Mouse (Mus musculus) heart, embryonic 14.5 days (tissue): ENCODE results near the gene Pitpnb. TPM values are rescaled to one million over a fixed set of nuclear protein-coding genes. Genes with fewer than 3 reads are reported as not detected.

Experiments
- ATAC-seq: fragments of 200-750 bp; cut with Nextera tagmentation; 2 replicates; pipeline ENCODE4 v1.8.0; 2017; ENCODE audit warnings: low read depth, moderate TSS enrichment; ENCODE audit not compliant: insufficient number of reproducible peaks, insufficient read depth, low FRiP score
- H3K27ac ChIP-seq, 2 experiments: fragments of 200-500 bp in 1 of 2; fragments of 300-500 bp in 1 of 2; sonication (generic) in 1 of 2; replicated peaks in 1 of 2; 2 replicates each; pipeline ENCODE4 v1.5.1; 2012 to 2014; ENCODE audit warnings: low read depth in 2 of 2, low read length in 2 of 2, control low read depth in 1 of 2, mild to moderate bottlenecking in 1 of 2, mixed read lengths in 1 of 2; ENCODE audit not compliant: control insufficient read depth in 1 of 2, insufficient read depth in 1 of 2
- H3K27me3 ChIP-seq: fragments of 300-500 bp; sonication (generic); 2 replicates; pipeline ENCODE4 v1.6.1; 2014; ENCODE audit warnings: mild to moderate bottlenecking, low read length, control low read depth; ENCODE audit not compliant: control insufficient read depth, insufficient read depth
- H3K36me3 ChIP-seq: fragments of 300-500 bp; sonication (generic); 2 replicates; pipeline ENCODE4 v1.6.1; 2014; ENCODE audit warnings: mild to moderate bottlenecking, control low read depth, low read length, mixed read lengths; ENCODE audit not compliant: control insufficient read depth, insufficient read depth
- H3K4me1 ChIP-seq, 2 experiments: fragments of 200-500 bp in 1 of 2; fragments of 300-500 bp in 1 of 2; sonication (generic) in 1 of 2; 2 replicates each; pipeline ENCODE4 v1.6.1; 2012 to 2014; ENCODE audit warnings: low read length in 2 of 2, control low read depth in 1 of 2, mixed read lengths in 1 of 2; ENCODE audit not compliant: control insufficient read depth in 2 of 2, insufficient read depth in 2 of 2
- H3K4me2 ChIP-seq: fragments of 300-500 bp; sonication (generic); 2 replicates; pipeline ENCODE4 v1.6.1; 2014; ENCODE audit warnings: mild to moderate bottlenecking, low read length
- H3K4me3 ChIP-seq, 2 experiments: fragments of 200-500 bp in 1 of 2; fragments of 300-500 bp in 1 of 2; sonication (generic) in 1 of 2; 2 replicates each; pipeline ENCODE4 v1.5.1; 2012 to 2014; ENCODE audit warnings: low read length in 2 of 2, mild to moderate bottlenecking in 2 of 2, control low read depth in 1 of 2, low read depth in 1 of 2, moderate library complexity in 1 of 2; ENCODE audit not compliant: control insufficient read depth in 1 of 2, insufficient read depth in 1 of 2
- H3K9ac ChIP-seq: fragments of 300-500 bp; sonication (generic); 2 replicates; pipeline ENCODE4 v1.6.1; 2014; ENCODE audit warnings: mild to moderate bottlenecking, low read length
- H3K9me3 ChIP-seq: fragments of 300-500 bp; sonication (generic); 2 replicates; pipeline ENCODE4 v1.6.1; 2016; ENCODE audit warnings: low read length, control low read depth; ENCODE audit not compliant: control insufficient read depth
- WGBS: fragments of 180-500 bp; shearing (Covaris S2); extraction: QIAGEN DNeasy Blood & Tissue Kit; methylation state at CpG from one replicate; pipeline ENCODE4 v1.1.7; 2014; 5-methylcytosine and 5-hydroxymethylcytosine counted together
- polyA plus RNA-seq: library from polyadenylated mRNA; unstranded; fragments of >200 nt; fragmentation: Nextera tagmentation; extraction: Ambion mirVana; gene quantifications from 2 replicates; pipeline ENCODE4 v1.2.1, GENCODE M21; 2014

The Pitpnb gene
- polyA plus RNA-seq, 1 experiment from 2014 or later: 79.2 TPM

DNA sequence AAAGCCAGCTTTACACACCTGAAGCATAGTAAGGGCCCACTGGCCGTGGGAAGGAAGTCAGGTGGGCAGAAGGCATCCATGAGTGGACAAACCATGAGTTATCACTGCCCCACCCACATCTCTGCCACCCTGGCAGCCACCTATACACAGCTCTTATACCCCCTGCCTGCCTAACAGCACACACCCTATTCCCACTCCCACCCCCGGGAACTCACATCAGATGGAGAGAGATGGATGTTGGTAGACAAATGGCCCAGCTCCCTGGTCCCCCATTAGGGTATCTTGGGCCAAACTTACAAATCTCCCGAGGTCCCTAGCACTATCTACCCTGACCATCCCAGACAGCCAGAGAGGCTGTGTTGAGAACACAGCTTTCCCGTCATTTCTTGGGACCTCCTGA lies 68.7 kb downstream of the Pitpnb start:
- H3K4me1 ChIP-seq: peaks cover 18 to 25% of the 10 kb centered on the region in 2 experiments
- no peak for ATAC-seq
- WGBS: 61% methylated on average over 4 of the region's 4 CpGs

DNA sequence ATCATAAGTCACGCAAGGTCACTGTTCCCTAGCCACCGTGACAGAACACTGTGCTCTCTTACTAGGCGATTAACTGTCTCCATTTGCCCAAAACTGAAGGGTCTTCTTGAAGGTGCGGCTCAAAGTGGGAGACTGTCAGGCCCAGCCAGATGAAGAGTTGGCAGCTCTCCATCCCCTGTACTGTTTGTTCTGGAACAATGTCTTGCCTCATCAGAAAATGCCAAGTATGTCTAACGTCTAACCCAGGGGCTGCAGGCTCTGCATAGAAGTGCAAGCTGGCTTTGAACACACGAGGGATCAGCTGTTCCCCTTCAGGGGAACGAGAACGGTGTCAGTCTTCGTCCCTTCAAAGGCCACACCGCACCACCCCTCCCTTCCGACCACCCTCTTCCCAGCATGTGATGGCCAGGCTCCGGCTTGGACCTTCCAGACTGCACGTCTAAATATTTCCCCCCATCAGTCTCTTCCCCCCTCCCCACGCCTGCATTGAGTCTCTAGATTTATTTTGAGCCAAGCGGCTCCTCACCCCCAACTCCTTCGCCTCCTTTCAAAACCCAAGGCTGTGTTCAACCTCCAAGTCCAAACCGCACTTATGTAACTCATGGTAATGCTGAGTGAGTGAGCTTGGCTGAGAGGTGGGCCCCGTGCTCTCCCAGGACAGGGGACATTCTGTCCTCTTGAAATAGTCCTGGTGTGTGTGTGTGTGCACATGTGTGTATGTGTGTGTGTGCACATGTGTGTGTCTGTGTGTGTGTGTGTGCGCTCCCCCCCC lies 71.5 kb downstream of the Pitpnb start:
- 72% methylated on average over 19 of the region's 19 CpGs for WGBS
- peaks cover 0 to 8% of the 10 kb centered on the region in 2 experiments; a peak in 1 of 4 replicates for H3K4me1 ChIP-seq
- ATAC-seq: no peak
- H3K36me3 ChIP-seq: no peaks in the 10 kb centered on the region
- H3K27me3 ChIP-seq: peaks cover 12% of the 10 kb centered on the region
- no peak overlapping the region for H3K4me2 ChIP-seq
- H3K9ac ChIP-seq: no peak overlapping the region
- H3K4me3 ChIP-seq: no peak overlapping the region
- H3K9me3 ChIP-seq: no peaks in the 10 kb centered on the region
- H3K27ac ChIP-seq: no peak overlapping the region

More for the DNA sequence above, 68.7 kb downstream of the Pitpnb start:
- Histone ChIP-seq H3K9ac (no peak overlapping the region), H3K9me3 (no peaks in the 10 kb centered on the region), H3K4me3 (no peak overlapping the region), H3K4me2 (no peak overlapping the region), H3K27ac (no peak overlapping the region), H3K27me3 (peaks cover 13% of the 10 kb centered on the region), H3K36me3 (no peaks in the 10 kb centered on the region)

DNA sequence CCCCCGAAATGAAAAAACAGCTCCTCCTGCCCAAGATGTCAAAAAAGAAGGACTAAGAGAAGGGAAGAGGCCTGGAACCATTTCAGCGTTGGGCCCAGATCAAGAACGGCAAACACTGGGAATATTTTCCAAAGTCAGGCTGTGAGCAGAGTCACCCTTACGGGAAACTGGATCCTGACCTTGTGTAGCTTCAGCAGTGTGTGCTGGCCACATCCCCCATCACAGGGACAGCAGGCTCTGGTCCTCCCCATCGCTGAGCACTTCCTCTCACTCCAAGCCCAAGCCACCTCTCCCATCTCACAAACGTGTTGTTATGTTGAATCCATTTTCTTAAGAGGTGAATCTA lies 72.1 kb downstream of the Pitpnb start:
- Histone ChIP-seq H3K27me3 (peaks cover 8% of the 10 kb centered on the region), H3K4me2 (no peak overlapping the region), H3K4me1 (peaks cover 0 to 8% of the 10 kb centered on the region in 2 experiments; a peak in 1 of 4 replicates), H3K9ac (no peak overlapping the region), H3K36me3 (no peaks in the 10 kb centered on the region), H3K4me3 (no peak overlapping the region), H3K27ac (no peak overlapping the region), H3K9me3 (no peaks in the 10 kb centered on the region)
- ATAC-seq: no peak
- 89% methylated on average over 6 of the region's 6 CpGs for WGBS

DNA sequence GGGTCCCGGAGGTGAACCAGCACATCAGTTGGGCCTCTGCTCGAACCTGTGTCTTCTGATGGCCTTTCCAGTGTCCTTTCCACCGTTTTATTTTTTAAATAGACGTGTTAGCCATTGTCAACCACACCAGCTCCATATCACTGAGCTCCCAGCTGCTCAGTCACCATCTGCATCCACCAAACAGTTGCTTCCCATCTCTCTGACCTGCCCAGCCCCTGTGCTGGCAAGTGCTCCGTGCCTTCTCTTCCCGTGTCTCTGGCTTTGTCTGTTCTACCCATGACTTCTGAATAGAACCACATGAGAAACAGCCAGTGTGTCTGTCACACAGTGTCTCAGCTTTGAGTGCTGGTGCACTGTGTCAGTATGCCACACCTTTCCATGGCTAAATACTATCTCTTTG lies 74.2 kb downstream of the Pitpnb start:
- H3K4me3 ChIP-seq: no peak overlapping the region
- H3K27me3 ChIP-seq: 0 out of 2 replicates have a peak, but pooled peaks cover 2% of the 10 kb centered on the region
- peaks cover 15 to 16% of the 10 kb centered on the region in 2 experiments for H3K4me1 ChIP-seq
- H3K36me3 ChIP-seq: no peaks in the 10 kb centered on the region
- no peak overlapping the region for H3K4me2 ChIP-seq
- ATAC-seq: no peak
- H3K27ac ChIP-seq: no peak overlapping the region
- WGBS: 79% methylated on average over 6 of the region's 6 CpGs
- no peaks in the 10 kb centered on the region for H3K9me3 ChIP-seq
- H3K9ac ChIP-seq: no peak overlapping the region

DNA sequence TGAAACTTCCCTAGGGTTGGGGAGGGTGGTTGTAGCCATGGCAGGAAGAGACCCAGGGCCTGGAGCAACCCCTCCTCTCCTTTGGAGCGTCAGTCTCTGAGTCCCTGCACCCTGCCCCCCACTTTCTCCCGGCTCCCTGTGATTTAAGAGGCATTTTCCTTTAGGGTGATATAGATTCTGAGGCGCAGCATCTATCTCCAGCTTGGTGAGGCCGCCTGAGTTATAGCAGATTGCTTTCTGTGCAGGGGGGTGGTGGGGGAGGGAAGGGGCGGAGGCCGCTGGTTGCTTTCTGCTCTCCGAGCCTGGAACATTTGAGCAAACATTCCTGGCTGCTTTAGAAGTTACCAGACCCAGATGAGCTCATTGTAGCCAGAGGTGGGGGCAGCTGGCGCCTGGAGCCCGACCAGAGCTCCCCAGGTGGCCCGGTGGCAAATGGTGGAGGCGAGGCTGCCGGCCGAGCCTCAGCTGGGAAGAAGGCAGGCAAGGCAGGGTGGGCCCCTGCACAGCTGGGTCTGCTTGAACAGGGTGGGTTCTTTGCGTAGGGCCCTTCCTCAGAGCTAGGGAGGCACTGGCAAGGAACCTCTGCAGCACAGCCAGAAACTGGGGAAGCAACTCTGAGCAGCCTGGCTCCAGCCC lies 78.0 kb downstream of the Pitpnb start:
- Histone ChIP-seq H3K27ac (peak overlapping the region; percentile 18 to 46; a peak in 3 of 4 replicates), H3K9me3 (no peaks in the 10 kb centered on the region), H3K36me3 (no peaks in the 10 kb centered on the region), H3K9ac (peak overlapping the region; percentile 2; the same call in 1 of the 2 replicates), H3K27me3 (peaks cover 12% of the 10 kb centered on the region), H3K4me1 (peaks cover 13 to 22% of the 10 kb centered on the region in 2 experiments), H3K4me2 (peak overlapping the region; percentile 40), H3K4me3 (no peak overlapping the region)
- ATAC-seq: peak; percentile 54; the same call in 1 of the 2 replicates
- WGBS: 11% methylated on average over 14 of the region's 14 CpGs

DNA sequence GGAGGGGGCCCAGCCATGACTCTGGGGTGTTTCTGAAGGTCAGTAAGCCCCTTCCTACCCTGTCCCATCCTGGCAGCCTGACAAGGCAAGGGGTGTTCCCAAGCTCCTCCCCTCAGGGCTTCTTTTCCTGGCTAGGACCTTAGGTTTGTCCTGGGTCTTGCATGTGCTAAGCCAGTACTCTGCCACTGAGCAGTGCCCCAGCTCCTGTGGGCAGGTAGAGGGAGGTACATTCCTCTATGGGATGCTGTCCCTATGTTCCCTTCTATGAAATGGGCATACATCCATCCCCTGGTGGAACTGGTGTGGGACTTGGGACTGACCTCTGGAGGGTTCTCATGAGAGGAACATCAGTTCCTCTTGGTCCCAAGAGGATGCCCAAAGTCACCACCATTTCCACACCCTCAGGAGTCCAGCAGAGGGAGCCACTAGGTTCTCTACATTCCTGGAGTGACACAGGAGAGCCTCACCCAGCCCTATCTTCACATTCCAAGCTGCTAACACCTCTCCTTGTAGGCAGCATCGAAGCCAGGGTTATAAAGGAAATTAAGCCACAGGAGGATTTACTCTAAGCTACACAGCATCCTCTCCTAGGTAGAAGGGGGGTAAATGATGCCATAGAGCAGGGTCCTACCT lies 79.0 kb downstream of the Pitpnb start:
- Histone ChIP-seq H3K4me3 (no peak overlapping the region), H3K9ac (no peak overlapping the region), H3K27me3 (peaks cover 15% of the 10 kb centered on the region), H3K36me3 (no peaks in the 10 kb centered on the region), H3K4me1 (peaks cover 15 to 22% of the 10 kb centered on the region in 2 experiments), H3K27ac (no peak overlapping the region), H3K9me3 (no peaks in the 10 kb centered on the region), H3K4me2 (no peak overlapping the region)
- 0% methylated on average over 1 of the region's 1 CpGs for WGBS
- ATAC-seq: no peak

DNA sequence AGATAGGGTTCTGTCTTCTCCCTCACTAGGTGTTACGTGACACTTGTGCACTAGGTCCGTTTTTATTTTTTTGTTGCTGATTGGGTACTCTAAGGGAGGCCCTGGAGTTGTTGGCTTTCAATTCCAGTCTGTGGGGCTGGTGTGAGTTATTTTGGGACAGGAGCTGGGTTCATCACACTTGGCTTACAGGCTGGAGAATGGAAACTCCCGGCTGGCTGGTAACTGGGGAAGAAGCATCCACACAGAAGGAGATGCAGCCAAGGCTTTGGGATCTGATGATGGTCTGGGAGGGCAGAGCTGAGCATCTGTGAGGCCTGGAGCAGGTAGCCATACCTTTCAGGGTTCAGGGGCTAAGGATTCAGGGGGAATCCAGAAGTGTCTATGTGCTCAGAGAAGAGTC lies 80.1 kb downstream of the Pitpnb start:
- no peaks in the 10 kb centered on the region for H3K9me3 ChIP-seq
- no peak overlapping the region for H3K4me2 ChIP-seq
- ATAC-seq: no peak
- no peak overlapping the region for H3K27ac ChIP-seq
- H3K4me1 ChIP-seq: peaks cover 15 to 25% of the 10 kb centered on the region in 2 experiments
- H3K27me3 ChIP-seq: peaks cover 19% of the 10 kb centered on the region
- WGBS: 50% methylated on average over 3 of the region's 3 CpGs
- H3K9ac ChIP-seq: no peak overlapping the region
- H3K4me3 ChIP-seq: no peak overlapping the region
- H3K36me3 ChIP-seq: no peaks in the 10 kb centered on the region
